30 mouse cellular contexts compared by ENCODE assay signal in the genomic region with DNA sequence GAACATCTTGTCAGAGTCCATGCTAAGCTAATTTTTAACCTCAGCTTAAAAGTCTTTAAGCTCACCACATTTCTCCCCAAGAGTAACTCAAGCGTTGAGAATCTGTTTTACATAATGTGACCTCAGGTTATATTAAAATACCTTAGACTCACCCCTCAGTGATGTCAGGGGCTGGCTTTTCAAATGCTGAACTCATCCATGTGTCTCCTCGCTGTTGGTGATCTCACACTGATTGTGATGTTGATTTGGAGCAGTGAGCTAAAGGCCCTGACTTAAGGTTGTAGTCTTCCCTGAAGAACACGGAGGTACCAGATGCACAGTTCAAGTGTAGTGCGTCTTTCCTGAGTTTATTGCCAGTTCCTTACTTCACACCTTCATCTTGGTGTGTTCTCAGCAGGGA. TPM values are rescaled to one million over a fixed set of nuclear protein-coding genes. Genes with fewer than 3 reads are reported as not detected.
A peak's percentile ranks its signal among the peaks of the same experiment; 100 is the strongest.
DNase-seq lines count a peak whose midpoint lies in the region; TF ChIP-seq lines count a peak whose summit lies in the region.
"Had no signal": no experiment of that assay in that cellular context is flagged by ENCODE, and none has a peak within 500 bp of the region (broad histone marks: within the 10 kb centered on the region; RNA-seq: fewer than 3 reads in every experiment).

No protein-coding gene starts in this region.

- in situ Hi-C loops in CH12.LX (cut with MboI; ENCODE audit: low pct_ligation_motif_present, low pct_unique_long_range_greater_than_20kb, low sequenced_read_pairs) (no loop called here), ES-E14 (cut with MboI; ENCODE audit: low sequenced_read_pairs in 2 of 2, unreplicated experiment in 2 of 2) (no loop called here)

- 0 out of 2 replicates have a peak, but pooled peaks cover 4% of the 10 kb centered on the region for H3K4me1 ChIP-seq in heart, embryonic 10.5 days
- H3K4me1 ChIP-seq in CH12.LX (ENCODE audit: control insufficient read depth in 1 of 2, insufficient read depth in 2 of 2), result peaks cover 3 to 20% of the 10 kb centered on the region in 2 experiments
- peaks cover 8 to 14% of the 10 kb centered on the region in 2 experiments for H3K4me1 ChIP-seq in ES-E14 (ENCODE audit: control insufficient read depth in 2 of 2, insufficient read depth in 2 of 2, low read length in 2 of 2, poor library complexity in 1 of 2)
- H3K4me1 ChIP-seq in lung, adult 2 months (ENCODE audit: control insufficient read depth, insufficient read depth, low read length), result no peaks in the 10 kb centered on the region
- H3K4me1 ChIP-seq: limb, embryonic 12.5 days; liver, embryonic 15.5 days; lung, embryonic 15.5 days; midbrain, embryonic 10.5 days; midbrain, embryonic 15.5 days; neural tube, embryonic 12.5 days had no signal

- H3K4me2 ChIP-seq in CH12.LX (ENCODE audit: insufficient read depth, low read depth, poor library complexity, severe bottlenecking), result no peak overlapping the region
- H3K4me2 ChIP-seq: forebrain, embryonic 13.5 days; heart, embryonic 15.5 days; hindbrain, embryonic 14.5 days; limb, embryonic 12.5 days; liver, embryonic 15.5 days; lung, embryonic 15.5 days; midbrain, embryonic 15.5 days; neural tube, embryonic 12.5 days had no signal

- no peak for TF ChIP-seq CTCF in CH12.LX (conservative IDR thresholded peaks at IDR 0.05 in 1 of 2, IDR thresholded peaks at IDR 0.05 in 1 of 2; ENCODE audit: low read depth in 2 of 2, low read length in 2 of 2)
- no peak for TF ChIP-seq CTCF in lung, adult 2 months (IDR thresholded peaks at IDR 0.05; ENCODE audit: insufficient read depth, low read length)

- dilution Hi-C loops in CH12.LX (cut with MboI; ENCODE audit: extremely low pct_ligation_motif_present, extremely low pct_unique_long_range_greater_than_20kb, low sequenced_read_pairs), result no loop called here

- no peak for TF ChIP-seq RAD21 in CH12.LX (IDR thresholded peaks at IDR 0.05; ENCODE audit: low read depth, low read length)

- TF ChIP-seq EP300 in CH12.LX (IDR thresholded peaks at IDR 0.05; ENCODE audit: low read length), result no peak

- no peak overlapping the region for H3K4me3 ChIP-seq in heart, embryonic 10.5 days
- H3K4me3 ChIP-seq in CH12.LX (replicated peaks in 1 of 3; ENCODE audit: low read depth in 2 of 3, low read length in 2 of 3, poor library complexity in 1 of 3), result no peak overlapping the region
- 0 out of 4 replicates have a peak overlapping the region, but pooled peaks of 1 of the 2 experiments have one; percentile 11 for H3K4me3 ChIP-seq in ES-E14 (ENCODE audit: insufficient read depth in 1 of 2, low read depth in 1 of 2, low read length in 2 of 2, poor library complexity in 1 of 2, severe bottlenecking in 1 of 2)
- no peak overlapping the region for H3K4me3 ChIP-seq in lung, adult 2 months (replicated peaks; ENCODE audit: extremely low read depth, low read depth, low read length)
- H3K4me3 ChIP-seq: forebrain, embryonic 13.5 days; heart, embryonic 15.5 days; limb, embryonic 12.5 days; liver, embryonic 15.5 days; lung, embryonic 15.5 days; midbrain, embryonic 10.5 days; midbrain, embryonic 15.5 days; neural tube, embryonic 12.5 days had no signal

- H3K9ac ChIP-seq in CH12.LX (ENCODE audit: insufficient read depth, low read depth), result no peak overlapping the region
- H3K9ac ChIP-seq in ES-E14 (ENCODE audit: insufficient read depth, low read depth, low read length, poor library complexity, severe bottlenecking), result no peak overlapping the region
- H3K9ac ChIP-seq: forebrain, embryonic 13.5 days; heart, embryonic 15.5 days; hindbrain, embryonic 14.5 days; limb, embryonic 12.5 days; liver, embryonic 15.5 days; lung, embryonic 15.5 days; midbrain, embryonic 15.5 days; neural tube, embryonic 12.5 days had no signal

- peak; percentile 30 for DNase-seq in heart, embryonic 10.5 days (ENCODE audit: low spot score)
- DNase-seq in heart, postnatal 4 days, result no peak
- DNase-seq in CH12.LX (ENCODE audit: extremely low read depth) (peak; percentile 41), ES-E14 (ENCODE audit: low read depth, low spot score) (peak; percentile 57), ZHBTc4 (ENCODE audit: low read depth, low spot score) (peak; percentile 86), adipocyte (ENCODE audit: low spot score) (no peak)
- DNase-seq in lung, adult 2 months, result no peak
- no peak for DNase-seq in cerebellum, adult 11 months
- DNase-seq: adrenal gland, adult 8-10 months; cerebellum, adult 8-10 months; cerebellum, postnatal 25 days; gastrocnemius, postnatal 25 days; heart, adult 18-20 months; kidney, postnatal 36 days; right cerebral cortex, adult 18-20 months; thymus, postnatal 4 days had no signal

- H3K79me2 ChIP-seq in CH12.LX (replicated peaks; ENCODE audit: control insufficient read depth, extremely low read depth, insufficient read depth, poor library complexity, severe bottlenecking), result no peaks in the 10 kb centered on the region

- no peaks in the 10 kb centered on the region for H3K27me3 ChIP-seq in heart, embryonic 10.5 days (ENCODE audit: insufficient read depth, poor library complexity, severe bottlenecking)
- H3K27me3 ChIP-seq in CH12.LX (replicated peaks), result no peaks in the 10 kb centered on the region
- H3K27me3 ChIP-seq: forebrain, embryonic 13.5 days; heart, embryonic 15.5 days; limb, embryonic 12.5 days; liver, embryonic 15.5 days; lung, embryonic 15.5 days; midbrain, embryonic 15.5 days; neural tube, embryonic 12.5 days had no signal

- H3K9me3 ChIP-seq in heart, embryonic 10.5 days, result no peaks in the 10 kb centered on the region
- H3K9me3 ChIP-seq in CH12.LX (replicated peaks; ENCODE audit: low read length) (peaks cover 4% of the 10 kb centered on the region), ES-E14 (ENCODE audit: control insufficient read depth, insufficient read depth, low read depth, low read length) (no peaks in the 10 kb centered on the region; the same call in 1 of the 2 replicates)
- H3K9me3 ChIP-seq: forebrain, embryonic 13.5 days; heart, embryonic 15.5 days; liver, embryonic 15.5 days; lung, embryonic 15.5 days; midbrain, embryonic 15.5 days had no signal

- no peak for TF ChIP-seq POLR2A in CH12.LX (IDR thresholded peaks at IDR 0.05; ENCODE audit: low read depth, low read length)
- TF ChIP-seq POLR2A in lung, adult 2 months (IDR thresholded peaks at IDR 0.05; ENCODE audit: borderline replicate concordance, extremely low read depth, low read depth, low read length), result no peak

- no peak overlapping the region for H3K27ac ChIP-seq in heart, embryonic 10.5 days
- H3K27ac ChIP-seq in CH12.LX (ENCODE audit: insufficient read depth, low read depth), result no peak overlapping the region
- no peak overlapping the region; the same call in 1 of the 2 replicates for H3K27ac ChIP-seq in ES-E14 (ENCODE audit: insufficient read depth, low read depth, low read length, poor library complexity, severe bottlenecking)
- H3K27ac ChIP-seq: forebrain, embryonic 13.5 days; hindbrain, embryonic 14.5 days; limb, embryonic 12.5 days; liver, embryonic 15.5 days; lung, embryonic 15.5 days; midbrain, embryonic 10.5 days; midbrain, embryonic 15.5 days; neural tube, embryonic 12.5 days had no signal

- 57% methylated on average over 4 of the region's 4 CpGs for WGBS in heart, embryonic 10.5 days
- whole genome bisulfite sequencing in lung, adult 2 months, result 67% methylated on average over 4 of the region's 4 CpGs

- H3K36me3 ChIP-seq in heart, embryonic 10.5 days, result no peaks in the 10 kb centered on the region
- H3K36me3 ChIP-seq in CH12.LX (replicated peaks in 1 of 2; ENCODE audit: control insufficient read depth in 1 of 2, insufficient read depth in 1 of 2, low read length in 1 of 2), result no peaks in the 10 kb centered on the region
- H3K36me3 ChIP-seq in ES-E14 (ENCODE audit: control insufficient read depth, insufficient read depth, low read length, poor library complexity, severe bottlenecking), result no peaks in the 10 kb centered on the region
- H3K36me3 ChIP-seq: heart, embryonic 15.5 days; limb, embryonic 12.5 days; liver, embryonic 15.5 days; lung, embryonic 15.5 days; midbrain, embryonic 10.5 days; midbrain, embryonic 15.5 days; neural tube, embryonic 12.5 days had no signal

TF ChIP-seq in CH12.LX, 34 proteins besides CTCF, POLR2A, EP300 and RAD21 (continues in another document):
- no peak for TF ChIP-seq MYC (IDR thresholded peaks at IDR 0.05; ENCODE audit: low read depth, low read length)
- no peak for TF ChIP-seq BHLHE40 (IDR thresholded peaks at IDR 0.05; ENCODE audit: low read depth, low read length)
- no peak for TF ChIP-seq E2F4 (IDR thresholded peaks at IDR 0.05; ENCODE audit: insufficient replicate concordance, low read depth, low read length)
- TF ChIP-seq MAX (IDR thresholded peaks at IDR 0.05; ENCODE audit: low read length), result no peak
- TF ChIP-seq USF2 (conservative IDR thresholded peaks at IDR 0.05; ENCODE audit: low read depth, low read length), result no peak
- TF ChIP-seq PAX5 (IDR thresholded peaks at IDR 0.05; ENCODE audit: low read length), result no peak
- no peak for TF ChIP-seq SIN3A (IDR thresholded peaks at IDR 0.05; ENCODE audit: low read length)
- TF ChIP-seq RCOR1 (conservative IDR thresholded peaks at IDR 0.05; ENCODE audit: low read depth, low read length), result no peak
- no peak for TF ChIP-seq TCF12 (IDR thresholded peaks at IDR 0.05; ENCODE audit: low read depth, low read length)
- no peak for TF ChIP-seq UBTF (IDR thresholded peaks at IDR 0.05; ENCODE audit: low read depth, low read length)
- no peak for TF ChIP-seq HCFC1 (IDR thresholded peaks at IDR 0.05; ENCODE audit: low read depth, low read length)

TF ChIP-seq in ES-E14, 5 proteins besides CTCF, POLR2A, EP300 and RAD21:
- TF ChIP-seq ZNF384 (IDR thresholded peaks at IDR 0.05; ENCODE audit: low read depth, low read length), result no peak
- TF ChIP-seq CHD2 (IDR thresholded peaks at IDR 0.05; ENCODE audit: low read depth, low read length), result peak; percentile 53; the same call in 1 of the 2 replicates
- no peak for TF ChIP-seq MAFK (IDR thresholded peaks at IDR 0.05; ENCODE audit: insufficient read depth, low read depth, low read length)

RNA-seq across cellular contexts. Expression of gene Klhl31, which starts 19.5 kb away (rescaled TPM):
- 35.8 and 68.3 TPM in 2 replicates for polyA plus RNA-seq in heart, embryonic 10.5 days (2016; fragmentation: Nextera tagmentation; extraction: Ambion mirVana)
- total RNA-seq in heart, postnatal 4 days (2021), result 10 to 100 TPM; 94.8 to 96.7 TPM
- total RNA-seq in CH12.LX (2012; rRNA removed) (not detected in 2 replicates), CH12.LX (2014; rRNA removed) (not detected in 2 replicates), ES-E14 (2012; rRNA removed) (0.04 and 0.05 TPM in 2 replicates)
- not detected in 2 replicates for polyA plus RNA-seq in CH12.LX (2012; ENCODE audit: insufficient read length, low read depth)
- 0.32 and 2.5 TPM in 2 replicates for polyA plus RNA-seq in lung, adult 2 months (2012; rRNA removed)
- total RNA-seq: hematopoietic stem cell, adult 5-6 weeks; megakaryocyte progenitor cell, adult 5-6 weeks had no signal
- polyA plus RNA-seq: activated CD4-positive, CD25-positive, alpha-beta regulatory T cell, adult 4 months; intestine, postnatal 0 days; liver, adult 2 months had no signal

Comparison
In these comparisons a context has a peak if more than half of its experiments do, and no peak if none do; other contexts are left out.
1. DNase-seq: peak in heart, embryonic 10.5 days (single experiment), CH12.LX (single experiment), ES-E14 (single experiment) and ZHBTc4 (single experiment); none in heart, postnatal 4 days (single experiment), lung, adult 2 months (single experiment), adipocyte (single experiment) and cerebellum, adult 11 months (single experiment).
2. RNA of gene Klhl31, which starts 19.5 kb away (total RNA-seq): 94.8 to 96.7 TPM in heart, postnatal 4 days; 0.04 to 0.05 TPM in ES-E14 and not detected in CH12.LX; every median in the first group is over 10 times any median in the second.